Mouse (Mus musculus): ENCODE results near the gene Prrx2. TPM values are rescaled to one million over a fixed set of nuclear protein-coding genes. Genes with fewer than 3 reads are reported as not detected.

Prrx2 gene
- polyA plus RNA-seq, 1 experiment from 2014 or later, result 1.9 TPM

DNA sequence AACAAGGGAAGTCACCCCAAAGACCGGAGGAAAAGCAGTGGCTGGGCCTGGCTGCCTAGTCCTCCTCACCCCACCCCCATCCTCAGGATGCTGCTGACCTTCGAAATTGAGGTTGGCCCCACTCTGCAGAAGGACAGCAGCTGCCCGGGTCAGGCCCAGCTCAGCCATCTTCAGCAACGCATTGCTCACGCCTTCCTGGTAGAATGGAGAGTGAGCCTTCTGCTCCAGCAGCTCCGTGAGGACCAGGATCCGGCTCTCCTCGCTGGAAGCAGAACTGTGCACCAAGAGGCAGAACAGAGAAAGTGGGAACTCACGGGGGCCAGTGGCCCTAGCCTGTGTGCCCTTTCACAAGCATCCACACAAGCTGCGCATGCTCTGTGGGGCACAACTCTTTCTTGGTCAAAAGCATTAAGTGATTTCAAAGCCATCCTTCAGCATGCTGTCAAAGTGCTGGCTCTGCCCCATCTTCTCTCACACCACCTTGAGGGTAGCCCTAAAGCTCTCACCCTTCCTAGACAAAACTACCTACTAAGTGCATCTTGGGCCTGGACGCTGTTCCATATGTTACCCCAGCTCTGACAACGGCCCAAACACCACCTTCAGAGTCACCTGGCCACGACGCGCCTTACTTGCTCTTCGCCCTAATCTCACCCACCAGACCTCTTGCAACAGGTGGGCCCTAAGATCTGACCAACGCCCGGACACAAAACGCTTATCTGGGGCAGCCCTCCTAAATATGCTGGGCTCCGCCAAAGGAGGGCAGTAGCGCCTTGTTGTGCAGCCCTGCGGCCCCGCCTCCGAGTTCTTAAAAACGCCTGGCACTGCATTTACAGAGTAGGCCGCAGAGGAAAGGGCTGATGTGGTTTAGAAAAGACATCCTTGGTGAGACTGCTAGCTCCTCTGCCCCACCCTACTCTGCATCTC is 7.7 kb upstream of the Prrx2 start:
- no peak for ATAC-seq (ENCODE audit: low FRiP score, low read depth)
- Histone ChIP-seq H3K36me3 (peaks cover 38% of the 10 kb centered on the region), H3K27ac (replicated peaks) (peak overlapping the region; percentile 70), H3K4me3 (peak overlapping the region; percentile 87), H3K9ac (peak overlapping the region; percentile 94), H3K9me3 (no peaks in the 10 kb centered on the region), H3K4me2 (peak overlapping the region; percentile 89), H3K27me3 (no peaks in the 10 kb centered on the region), H3K4me1 (replicated peaks) (peaks cover 21% of the 10 kb centered on the region)
- 38% methylated on average over 26 of the region's 26 CpGs for WGBS

GRCm38 (mm10) chr2:30827749-30828475 is 6.9 kb upstream of the Prrx2 start:
- H3K4me3 ChIP-seq, result peak overlapping the region; percentile 87
- peaks cover 30% of the 10 kb centered on the region for H3K36me3 ChIP-seq
- peak overlapping the region; percentile 89 for H3K4me2 ChIP-seq
- peaks cover 21% of the 10 kb centered on the region for H3K4me1 ChIP-seq (replicated peaks)
- WGBS, result under 1% methylated on average over 63 of the region's 63 CpGs
- H3K27ac ChIP-seq (replicated peaks), result peak overlapping the region; percentile 70
- H3K27me3 ChIP-seq, result no peaks in the 10 kb centered on the region
- H3K9me3 ChIP-seq, result no peaks in the 10 kb centered on the region
- peak overlapping the region; percentile 94 for H3K9ac ChIP-seq
- ATAC-seq (ENCODE audit: low FRiP score, low read depth), result peak; percentile 93

GRCm38 (mm10) chr2:30829315-30829714 is 5.5 kb upstream of the Prrx2 start:
- peaks cover 16% of the 10 kb centered on the region for H3K36me3 ChIP-seq
- ATAC-seq (ENCODE audit: low FRiP score, low read depth), result no peak
- peaks cover 18% of the 10 kb centered on the region for H3K4me1 ChIP-seq (replicated peaks)
- no peaks in the 10 kb centered on the region for H3K9me3 ChIP-seq
- no peak overlapping the region for H3K4me2 ChIP-seq
- H3K4me3 ChIP-seq, result no peak overlapping the region
- WGBS, result 36% methylated on average over 5 of the region's 5 CpGs
- H3K27ac ChIP-seq (replicated peaks), result no peak overlapping the region
- H3K9ac ChIP-seq, result no peak overlapping the region
- no peaks in the 10 kb centered on the region for H3K27me3 ChIP-seq

- Histone ChIP-seq H3K4me2 (no peak within 1 kb of the TSS), H3K9me3 (no peaks in the 10 kb centered on the region), H3K9ac (no peak within 1 kb of the TSS), H3K4me3 (no peak within 1 kb of the TSS), H3K36me3 (peaks cover 6% of the 10 kb centered on the region), H3K27me3 (no peaks in the 10 kb centered on the region), H3K4me1 (replicated peaks) (peaks cover 18% of the 10 kb centered on the region), H3K27ac (replicated peaks) (no peak within 1 kb of the TSS)
- ATAC-seq (ENCODE audit: low FRiP score, low read depth), result no peak
- 14% methylated on average over 4 of the region's 4 CpGs for WGBS
Observed at GRCm38 (mm10) chr2:30830283-30830795, 4.4 kb upstream of the Prrx2 start, which contains the start of gene Asb6. TSS of gene Asb6 (minus strand) at chr2:30830333.

GRCm38 (mm10) chr2:30833644-30834043 is 1.1 kb upstream of the Prrx2 start:
- ATAC-seq (ENCODE audit: low FRiP score, low read depth), result no peak
- no peak overlapping the region for H3K4me2 ChIP-seq
- H3K9ac ChIP-seq, result no peak overlapping the region
- H3K36me3 ChIP-seq, result no peaks in the 10 kb centered on the region
- no peak overlapping the region for H3K4me3 ChIP-seq
- peaks cover 5% of the 10 kb centered on the region; the same call in 1 of the 2 replicates for H3K4me1 ChIP-seq (replicated peaks)
- no peak overlapping the region for H3K27ac ChIP-seq (replicated peaks)
- no peaks in the 10 kb centered on the region for H3K9me3 ChIP-seq
- no peaks in the 10 kb centered on the region for H3K27me3 ChIP-seq
- WGBS, result 56% methylated on average over 5 of the region's 5 CpGs

- H3K9ac ChIP-seq, result no peak overlapping the region
- no peaks in the 10 kb centered on the region for H3K9me3 ChIP-seq
- H3K4me3 ChIP-seq, result no peak overlapping the region
- no peak for ATAC-seq (ENCODE audit: low FRiP score, low read depth)
- H3K36me3 ChIP-seq, result no peaks in the 10 kb centered on the region
- WGBS, result 15% methylated on average over 21 of the region's 21 CpGs
- no peaks in the 10 kb centered on the region for H3K27me3 ChIP-seq
- H3K27ac ChIP-seq (replicated peaks), result no peak overlapping the region
- peaks cover 5% of the 10 kb centered on the region; the same call in 1 of the 2 replicates for H3K4me1 ChIP-seq (replicated peaks)
- H3K4me2 ChIP-seq, result no peak overlapping the region
Observed at GRCm38 (mm10) chr2:30836238-30836990, 1.6 kb downstream of the Prrx2 start.

DNA sequence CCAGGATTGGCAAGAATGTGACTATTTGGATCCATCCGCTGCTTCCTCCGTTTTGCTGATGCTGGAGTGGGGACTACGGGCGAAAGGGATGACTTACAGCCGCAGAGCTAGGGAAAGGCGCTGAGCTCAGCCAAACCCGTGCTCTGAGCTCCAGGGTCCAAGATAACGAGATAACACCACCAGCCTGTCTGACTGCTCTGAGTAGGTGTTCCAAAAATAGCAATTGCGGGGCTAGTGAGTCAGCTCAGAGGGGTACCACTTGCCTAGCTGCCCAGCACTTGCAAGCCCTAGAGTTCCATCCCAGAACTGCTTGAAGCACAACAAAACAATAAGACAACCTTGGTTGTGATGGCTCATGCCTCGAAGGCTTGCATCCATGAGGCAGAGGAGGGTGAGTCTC is 7.8 kb downstream of the Prrx2 start:
- no peak overlapping the region for H3K9ac ChIP-seq
- no peak overlapping the region for H3K27ac ChIP-seq (replicated peaks)
- WGBS, result 65% methylated on average over 10 of the region's 10 CpGs
- H3K4me1 ChIP-seq (replicated peaks), result peaks cover 8% of the 10 kb centered on the region
- peaks cover 32% of the 10 kb centered on the region for H3K27me3 ChIP-seq
- H3K4me2 ChIP-seq, result no peak overlapping the region
- no peak overlapping the region for H3K4me3 ChIP-seq
- H3K9me3 ChIP-seq, result no peaks in the 10 kb centered on the region
- ATAC-seq (ENCODE audit: low FRiP score, low read depth), result no peak
- H3K36me3 ChIP-seq, result no peaks in the 10 kb centered on the region

DNA sequence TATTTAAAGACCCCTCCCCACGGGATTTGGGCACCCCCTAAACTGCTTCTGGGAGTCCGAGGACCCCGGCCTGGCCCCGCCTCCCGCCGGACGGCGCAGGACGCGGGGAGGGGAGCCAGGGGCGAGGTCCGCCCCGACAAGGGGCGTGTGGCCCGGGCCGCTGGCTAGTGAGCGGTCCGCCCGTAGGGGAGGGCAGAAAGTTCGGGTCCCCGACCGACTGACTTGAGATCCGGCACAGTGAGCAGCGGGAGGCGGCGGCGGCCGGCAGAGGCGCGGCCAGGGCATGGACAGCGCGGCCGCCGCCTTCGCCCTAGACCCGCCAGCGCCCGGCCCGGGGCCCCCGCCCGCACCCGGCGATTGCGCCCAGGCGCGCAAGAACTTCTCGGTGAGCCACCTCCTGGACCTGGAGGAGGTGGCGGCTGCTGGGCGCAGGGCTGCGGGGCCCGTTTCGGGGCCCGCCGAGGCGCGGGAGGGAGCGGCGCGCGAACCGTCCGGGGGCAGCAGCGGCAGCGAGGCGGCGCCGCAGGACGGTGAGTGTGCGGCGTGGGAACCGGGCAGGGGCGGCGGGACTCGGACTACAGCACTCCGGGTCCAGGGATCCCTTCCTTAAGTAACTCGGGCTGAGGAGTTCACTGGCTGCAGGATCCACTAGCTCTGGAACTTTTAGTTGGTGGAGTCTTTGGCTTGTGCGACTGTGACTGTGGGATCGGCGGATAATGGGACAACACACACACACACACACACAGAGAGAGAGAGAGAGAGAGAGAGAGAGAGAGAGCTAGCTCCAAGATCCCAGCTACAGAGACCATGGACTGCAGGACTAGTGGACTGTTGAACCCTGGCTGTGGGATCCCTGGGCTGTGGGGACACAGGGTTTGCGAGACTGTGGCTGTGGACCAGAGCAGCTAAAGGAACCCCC is 10.6 kb downstream of the Prrx2 start:
- Histone ChIP-seq H3K4me2 (peak overlapping the region; percentile 85), H3K9me3 (no peaks in the 10 kb centered on the region), H3K27ac (replicated peaks) (no peak overlapping the region), H3K9ac (peak overlapping the region; percentile 47), H3K27me3 (peaks cover 32% of the 10 kb centered on the region), H3K4me3 (peak overlapping the region; percentile 44), H3K4me1 (replicated peaks) (peaks cover 8% of the 10 kb centered on the region), H3K36me3 (no peaks in the 10 kb centered on the region)
- no peak for ATAC-seq (ENCODE audit: low FRiP score, low read depth)
- 1% methylated on average over 67 of the region's 80 CpGs for WGBS

DNA sequence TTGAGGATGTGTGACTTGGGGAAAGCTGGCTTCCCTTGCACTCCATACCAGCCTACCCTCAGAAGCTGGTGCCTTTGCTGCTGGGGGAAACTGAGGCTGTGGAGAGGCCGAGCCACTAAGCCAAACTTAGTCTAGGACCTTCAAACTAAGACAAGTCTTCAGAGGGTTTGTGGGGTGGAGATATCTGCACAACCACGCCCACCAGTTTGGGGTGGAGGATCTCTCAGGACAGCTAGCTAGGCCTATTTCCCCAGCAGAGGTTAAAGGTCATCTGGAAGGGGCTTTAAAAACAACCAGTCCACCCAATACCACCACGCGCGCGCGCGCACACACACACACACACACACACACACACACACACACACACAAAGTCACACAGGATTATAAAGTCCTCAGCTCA is 11.5 kb downstream of the Prrx2 start:
- H3K9ac ChIP-seq, result no peak overlapping the region
- no peaks in the 10 kb centered on the region for H3K9me3 ChIP-seq
- no peak for ATAC-seq (ENCODE audit: low FRiP score, low read depth)
- H3K27ac ChIP-seq (replicated peaks), result no peak overlapping the region
- peak overlapping the region; percentile 85 for H3K4me2 ChIP-seq
- peaks cover 32% of the 10 kb centered on the region for H3K27me3 ChIP-seq
- peaks cover 8% of the 10 kb centered on the region for H3K4me1 ChIP-seq (replicated peaks)
- no peaks in the 10 kb centered on the region for H3K36me3 ChIP-seq
- WGBS, result 79% methylated on average over 8 of the region's 8 CpGs
- H3K4me3 ChIP-seq, result no peak overlapping the region

DNA sequence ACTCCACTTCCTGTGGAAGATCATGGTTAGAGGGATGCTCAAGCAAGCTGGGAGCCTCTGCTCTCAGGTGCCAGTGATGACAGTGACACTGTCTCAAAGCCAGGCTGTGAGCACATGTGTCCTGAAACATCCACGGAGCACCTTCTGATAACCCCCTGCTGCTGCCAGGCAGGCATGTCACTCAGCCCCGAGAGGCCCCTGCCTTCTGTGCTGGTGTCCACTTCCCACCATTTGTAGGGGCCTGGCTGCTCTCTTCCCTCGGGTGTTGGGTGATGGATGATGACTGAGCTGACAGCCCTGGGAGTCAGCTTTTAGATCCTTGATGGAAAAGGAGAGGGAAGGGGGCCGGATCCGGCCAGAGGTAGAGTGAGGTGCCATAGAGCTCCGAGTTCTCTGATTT is 12.0 kb downstream of the Prrx2 start:
- no peak overlapping the region for H3K4me3 ChIP-seq
- 23% methylated on average over 6 of the region's 6 CpGs for WGBS
- no peak overlapping the region for H3K9ac ChIP-seq
- no peak for ATAC-seq (ENCODE audit: low FRiP score, low read depth)
- no peaks in the 10 kb centered on the region for H3K9me3 ChIP-seq
- no peak overlapping the region for H3K27ac ChIP-seq (replicated peaks)
- no peaks in the 10 kb centered on the region for H3K36me3 ChIP-seq
- H3K4me2 ChIP-seq, result no peak overlapping the region
- peaks cover 8% of the 10 kb centered on the region for H3K4me1 ChIP-seq (replicated peaks)
- H3K27me3 ChIP-seq, result peaks cover 32% of the 10 kb centered on the region

DNA sequence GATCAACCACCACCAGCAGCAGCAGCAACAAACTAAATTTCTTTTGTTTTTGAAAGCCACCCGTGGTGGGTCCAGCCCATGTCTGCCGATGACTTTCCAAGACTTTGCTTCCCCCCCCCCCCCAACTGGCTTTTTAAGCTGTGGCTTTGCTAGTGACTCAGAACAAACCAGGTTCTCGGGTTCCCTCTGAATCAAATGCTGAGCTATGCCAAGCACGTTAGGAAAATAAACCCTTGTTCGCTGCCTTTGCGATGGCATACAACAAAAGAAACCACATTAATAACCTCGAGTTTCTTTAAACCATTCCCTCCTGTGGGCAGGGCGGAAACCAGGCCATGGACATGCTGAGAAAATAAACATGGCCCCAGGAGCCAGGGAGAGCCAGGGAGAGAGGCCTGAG is 13.4 kb downstream of the Prrx2 start:
- H3K4me1 ChIP-seq (replicated peaks), result peaks cover 19% of the 10 kb centered on the region
- no peaks in the 10 kb centered on the region for H3K36me3 ChIP-seq
- WGBS, result 65% methylated on average over 8 of the region's 8 CpGs
- no peak overlapping the region for H3K4me3 ChIP-seq
- ATAC-seq (ENCODE audit: low FRiP score, low read depth), result no peak
- H3K27me3 ChIP-seq, result peaks cover 27% of the 10 kb centered on the region
- H3K4me2 ChIP-seq, result no peak overlapping the region
- H3K9me3 ChIP-seq, result no peaks in the 10 kb centered on the region
- H3K9ac ChIP-seq, result no peak overlapping the region
- no peak overlapping the region for H3K27ac ChIP-seq (replicated peaks)

All from hindbrain, embryonic 15.5 days (tissue).